Mouse (Mus musculus) megakaryocyte, adult 5-6 weeks (primary cell): ENCODE measurements around the gene Nr1i2. TPM values are rescaled to one million over a fixed set of nuclear protein-coding genes. Genes with fewer than 3 reads are reported as not detected.
"Not testable (repeated sequence)": the region's sequence is repeated elsewhere in the genome, so short reads cannot be mapped to it uniquely, and the experiment has no call there.

Experiments used
- ATAC-seq: 2 replicates; pipeline ENCODE4 v1.8.0; 2016; ENCODE audit warnings: mild to moderate bottlenecking, inconsistent platforms; ENCODE audit not compliant: poor library complexity, severe bottlenecking
- total RNA-seq, 2 experiments: library from RNA; stranded (forward) in 1 of 2; stranded (reverse) in 1 of 2; fragments of 153-499, 151-499 nt in 1 of 2; fragments of 221-1000, 200-1000 nt in 1 of 2; gene quantifications; 2 replicates each; pipeline versions ENCODE4 v1.2.3 to v1.2.4; 2015 to 2017

Nr1i2 gene
- total RNA-seq (2015) = not detected in 2 replicates
- total RNA-seq (2017) = not detected in 2 replicates

DNA sequence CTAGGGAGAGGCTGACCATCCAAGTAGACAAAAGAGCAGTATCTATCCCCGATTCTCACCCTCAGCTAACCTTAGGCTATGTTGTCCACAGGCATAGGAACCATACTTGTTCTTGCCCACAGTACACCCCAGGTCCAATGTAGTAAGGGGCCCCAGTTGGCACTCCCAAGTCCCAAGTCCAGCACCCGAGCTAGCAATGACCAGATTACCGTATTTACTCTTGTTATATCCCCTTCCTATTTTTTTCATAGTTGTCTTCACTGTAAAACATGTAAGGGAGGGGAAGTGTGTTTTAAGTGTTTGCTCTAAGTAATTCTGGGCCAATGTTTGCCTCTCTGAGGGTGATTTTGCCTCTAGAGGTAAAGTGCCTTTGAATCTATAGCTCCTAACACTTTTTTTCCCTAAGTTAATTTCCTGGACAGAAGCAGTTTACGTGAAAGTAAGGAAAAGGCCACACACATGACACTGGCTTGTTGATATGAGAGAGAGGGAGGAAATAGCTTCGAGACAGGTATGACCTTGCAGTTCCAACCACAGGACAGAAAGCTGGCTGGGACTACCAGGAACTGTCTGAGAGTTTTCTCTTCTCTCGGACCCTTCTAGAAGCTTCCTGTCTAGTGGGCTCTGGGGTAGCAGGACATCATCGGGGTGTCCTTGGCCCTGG is at the start of gene Nr1i2:
Gene Nr1i2 (minus strand): TSS at position 140 of the 664 bp plus-strand sequence.
- no peak for ATAC-seq

DNA sequence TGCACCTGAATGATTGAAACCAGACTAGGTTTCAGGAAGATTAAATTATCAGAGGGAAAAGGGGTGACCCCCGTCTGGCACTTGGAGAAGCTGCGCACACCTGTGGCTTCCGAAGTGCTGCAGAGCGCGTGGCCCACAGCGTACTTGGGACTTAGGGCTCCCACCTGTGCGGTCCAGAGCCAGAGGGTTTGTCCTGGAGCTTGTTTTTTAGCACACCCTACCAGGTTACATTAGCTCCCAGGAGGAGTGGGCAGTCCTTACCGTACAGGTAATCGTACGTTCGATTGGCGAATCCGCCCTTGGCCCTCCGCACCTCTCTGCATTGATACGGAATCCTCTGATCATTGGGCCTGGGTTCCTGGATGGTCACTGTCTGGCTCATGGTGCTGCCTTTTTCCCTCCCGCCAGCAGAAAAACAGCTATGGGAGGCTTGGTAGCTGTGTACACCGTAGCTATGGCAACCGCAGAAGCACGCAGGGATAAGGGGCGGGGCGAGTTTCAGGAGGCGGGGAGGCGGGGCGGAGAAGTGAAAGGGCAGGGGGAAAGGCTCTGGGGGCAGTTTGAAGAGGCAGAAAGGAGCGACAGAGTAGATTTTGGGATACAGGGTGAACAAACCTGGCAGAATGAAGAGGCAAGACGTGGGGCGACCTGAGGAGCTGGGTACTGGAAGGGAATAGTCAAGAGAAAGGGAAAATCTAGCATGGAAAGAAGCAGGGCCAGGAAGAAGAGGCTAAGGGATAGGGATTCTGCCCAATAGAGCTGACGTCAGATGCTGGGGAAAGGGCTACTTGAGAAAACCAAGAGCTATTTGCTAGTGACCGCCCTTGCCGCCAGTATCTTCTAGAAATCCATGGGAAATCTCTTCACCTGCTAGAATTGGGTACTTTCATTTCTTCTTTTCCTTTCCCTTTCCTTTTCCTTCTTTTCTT is 47.0 kb upstream of the Nr1i2 start, which contains the start of gene Maats1:
Gene Maats1 (minus strand): TSS at position 748 of the 929 bp plus-strand sequence.
- peak; percentile 54 for ATAC-seq

DNA sequence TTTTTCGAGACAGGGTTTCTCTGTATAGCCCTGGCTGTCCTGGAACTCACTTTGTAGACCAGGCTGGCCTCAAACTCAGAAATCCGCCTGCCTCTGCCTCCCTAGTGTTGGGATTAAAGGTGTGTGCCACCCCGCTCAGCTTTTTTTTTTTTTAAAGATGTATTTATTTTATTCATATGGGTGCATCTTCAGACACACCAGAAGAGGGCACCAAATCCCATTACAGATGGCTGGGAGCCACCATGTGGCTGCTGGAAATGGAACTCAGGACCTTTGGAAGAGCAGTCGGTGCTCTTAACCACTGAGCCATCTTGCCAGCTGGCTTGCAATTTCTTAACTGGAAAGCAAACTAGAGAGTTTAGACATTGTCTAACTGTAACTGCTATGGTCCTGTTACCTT is 43.5 kb upstream of the Nr1i2 start:
- not testable (repeated sequence) for ATAC-seq

DNA sequence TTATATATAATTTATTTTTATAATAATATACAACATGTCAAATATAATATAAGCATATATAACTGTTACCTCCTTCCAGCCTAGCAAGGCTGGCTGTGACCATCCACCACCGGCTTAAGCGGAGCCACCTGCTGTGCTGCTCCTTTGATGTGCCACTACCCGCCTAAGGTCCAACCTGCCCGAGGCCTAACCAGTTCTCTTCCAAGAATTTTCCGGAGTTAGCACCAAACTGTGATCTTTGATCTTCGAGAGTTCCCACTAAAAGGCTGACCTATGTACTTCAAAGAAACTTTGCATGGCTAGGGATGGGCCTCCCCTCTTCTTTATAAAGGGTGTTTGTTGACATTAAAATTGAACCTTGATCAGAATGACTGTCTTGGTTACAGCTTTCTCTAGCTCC is 39.8 kb upstream of the Nr1i2 start:
- no peak for ATAC-seq

DNA sequence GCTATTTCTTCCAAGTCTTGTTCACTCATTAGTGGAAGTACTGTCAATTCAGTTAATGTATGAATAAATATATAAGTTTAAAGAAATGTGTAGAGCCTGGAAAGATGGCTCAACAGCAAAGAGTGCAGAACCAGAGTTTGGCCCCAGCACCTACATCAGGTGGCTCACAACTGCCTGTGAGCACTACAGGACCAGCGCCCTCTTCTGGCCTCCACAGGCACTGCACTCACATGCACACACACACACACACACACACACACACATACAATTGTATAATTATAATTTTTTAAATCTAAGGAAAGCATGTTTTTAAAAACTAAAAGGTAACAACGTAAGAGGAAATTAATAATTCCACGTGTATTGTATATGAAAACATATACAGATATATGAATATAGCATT is 34.7 kb upstream of the Nr1i2 start:
- ATAC-seq = no peak

DNA sequence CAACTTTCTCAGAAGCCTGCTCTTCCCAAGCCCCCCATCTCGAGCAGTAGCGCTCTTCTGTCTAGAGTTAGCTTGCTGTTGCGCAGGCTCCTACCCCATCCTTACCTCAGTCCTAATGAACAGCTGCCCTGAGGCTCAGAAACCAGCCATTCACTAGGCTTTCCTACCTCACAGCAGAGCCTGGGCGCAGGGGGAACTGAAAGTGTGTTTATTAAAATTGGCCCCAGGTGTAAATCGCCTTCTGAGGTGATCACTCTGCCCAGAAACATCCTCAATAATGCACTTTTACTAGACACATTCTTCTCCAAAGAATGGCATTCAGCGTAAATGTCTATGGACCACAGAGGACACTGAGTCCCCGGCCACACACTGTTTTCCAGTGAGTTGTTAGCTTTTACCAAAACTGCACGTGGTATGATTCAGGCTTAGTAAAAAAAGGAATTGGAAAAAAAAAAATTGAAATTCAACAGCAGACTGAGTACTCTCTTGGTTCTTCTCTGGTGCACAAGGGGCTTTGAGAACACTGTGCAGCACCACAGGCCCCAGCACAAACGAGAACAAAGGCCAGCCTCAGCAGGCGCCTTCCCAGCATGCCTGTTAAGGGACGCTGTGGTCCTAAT is 32.3 kb upstream of the Nr1i2 start:
- no peak for ATAC-seq

DNA sequence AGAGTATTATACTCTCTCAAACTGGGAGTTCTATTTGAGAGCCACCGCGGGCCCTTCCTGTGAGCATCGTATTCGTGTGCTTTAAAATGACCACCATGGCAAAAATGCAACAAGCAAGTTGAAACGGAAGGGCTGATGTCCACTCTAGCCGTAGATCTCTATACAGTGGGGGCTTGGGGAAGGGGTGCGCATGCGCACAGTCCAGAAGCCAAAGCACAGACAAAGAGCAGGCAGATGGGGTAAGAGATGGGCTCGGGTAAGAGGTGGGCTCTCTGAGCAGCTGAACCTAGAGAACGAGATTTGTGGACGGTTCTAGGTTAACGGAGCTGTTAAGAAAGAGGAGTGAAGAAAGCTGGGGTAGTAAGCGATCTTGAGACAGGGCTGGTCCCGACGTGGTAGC is 29.7 kb upstream of the Nr1i2 start:
- ATAC-seq = no peak

DNA sequence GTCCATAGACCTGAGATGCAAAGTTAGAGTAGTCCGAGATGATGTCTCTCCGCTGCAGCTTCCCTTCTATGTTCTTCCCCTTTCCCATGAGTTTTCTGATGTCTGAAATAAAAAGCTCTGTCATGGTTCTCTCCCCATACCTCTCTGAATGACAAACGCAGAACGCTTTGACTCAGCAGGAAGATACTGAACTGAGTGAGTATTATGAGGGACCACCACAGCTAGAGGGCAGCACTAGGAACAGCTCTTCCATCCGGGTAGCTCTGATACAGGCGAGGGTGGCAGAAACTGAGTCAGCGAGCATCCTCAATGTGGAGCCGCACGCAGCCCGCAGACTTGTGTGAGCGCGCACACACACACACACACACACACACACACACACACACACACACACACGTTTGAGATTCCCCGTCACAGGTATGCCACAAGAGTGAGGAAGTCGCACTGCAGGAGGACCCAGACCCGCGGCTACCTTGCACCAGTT is 26.9 kb upstream of the Nr1i2 start:
- peak; percentile 78 for ATAC-seq

DNA sequence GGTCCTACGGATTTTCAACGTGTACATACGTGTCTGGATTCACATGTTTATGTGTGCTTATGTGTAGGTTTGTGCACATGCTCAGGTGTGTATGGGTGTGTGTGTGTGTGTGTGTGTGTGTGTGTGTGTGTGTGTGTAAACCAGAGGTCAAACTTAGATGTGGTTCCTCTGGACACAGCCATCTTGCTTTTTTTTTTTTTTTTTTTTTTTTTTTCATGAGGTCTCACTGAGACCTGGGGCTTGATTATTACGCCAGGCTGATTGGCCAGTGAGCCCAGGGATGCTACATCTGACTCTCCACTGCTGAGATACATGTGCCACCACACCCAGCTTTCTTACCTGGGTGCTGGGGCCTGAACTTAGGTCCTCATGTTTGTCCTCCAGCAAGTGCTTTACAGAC is 24.5 kb upstream of the Nr1i2 start:
- ATAC-seq = no peak

DNA sequence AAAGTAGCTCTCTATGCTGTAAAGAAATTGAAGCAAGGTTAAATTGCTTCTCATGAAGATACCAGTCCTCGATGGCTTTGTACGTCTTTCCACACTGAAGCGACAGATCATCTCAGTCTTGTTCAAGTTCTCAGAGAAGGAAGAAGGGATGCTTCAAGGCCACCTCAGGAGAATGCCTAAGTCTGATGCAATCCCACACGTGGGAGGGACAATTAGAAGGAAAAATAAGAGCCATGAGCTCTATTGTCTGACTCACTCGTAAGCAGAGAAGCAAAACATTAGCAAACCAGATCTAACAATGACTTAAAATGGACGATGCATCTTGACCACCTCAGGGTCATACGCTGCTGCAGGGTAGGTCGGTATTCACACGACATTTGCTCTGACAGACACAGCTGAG is 23.9 kb upstream of the Nr1i2 start:
- no peak for ATAC-seq

DNA sequence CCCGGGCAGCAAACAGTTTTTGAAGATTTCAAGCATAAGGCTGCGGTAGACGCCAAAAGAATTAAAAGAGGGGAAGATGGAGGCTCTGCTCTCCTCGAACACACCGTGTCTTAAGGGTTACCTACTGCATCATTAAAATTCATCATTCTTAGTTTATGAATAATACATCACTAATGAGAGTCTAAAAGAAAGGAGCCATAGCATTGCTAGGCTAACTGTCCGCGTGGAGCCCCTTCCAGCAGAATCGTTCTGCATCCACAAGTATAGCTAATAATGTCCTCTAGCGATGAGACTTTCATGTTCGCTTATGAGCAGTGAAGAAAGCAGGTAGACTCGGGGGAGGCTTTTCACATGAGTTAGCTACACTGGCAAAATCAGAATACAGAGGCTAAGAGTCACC is 13.6 kb upstream of the Nr1i2 start:
- ATAC-seq = no peak

DNA sequence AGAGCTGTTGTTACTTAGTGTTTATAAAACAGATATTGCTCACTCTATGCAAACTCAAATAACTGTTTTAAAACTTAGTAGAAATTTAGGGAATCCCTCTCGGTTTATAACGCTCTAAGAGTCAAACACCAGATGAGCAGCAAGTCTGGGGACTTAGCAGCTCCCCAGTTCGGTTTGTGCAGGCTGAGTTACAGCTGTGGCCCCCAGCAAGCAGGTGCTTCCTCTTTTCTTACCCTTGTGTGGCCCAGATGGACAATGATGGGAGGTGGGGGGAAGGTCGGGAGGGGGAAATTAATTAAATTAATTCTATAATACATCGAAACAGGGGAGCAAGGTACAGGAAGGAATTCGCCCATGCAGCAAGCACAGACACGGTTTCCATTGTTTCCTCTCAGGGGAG is 13.0 kb upstream of the Nr1i2 start:
- no peak for ATAC-seq

DNA sequence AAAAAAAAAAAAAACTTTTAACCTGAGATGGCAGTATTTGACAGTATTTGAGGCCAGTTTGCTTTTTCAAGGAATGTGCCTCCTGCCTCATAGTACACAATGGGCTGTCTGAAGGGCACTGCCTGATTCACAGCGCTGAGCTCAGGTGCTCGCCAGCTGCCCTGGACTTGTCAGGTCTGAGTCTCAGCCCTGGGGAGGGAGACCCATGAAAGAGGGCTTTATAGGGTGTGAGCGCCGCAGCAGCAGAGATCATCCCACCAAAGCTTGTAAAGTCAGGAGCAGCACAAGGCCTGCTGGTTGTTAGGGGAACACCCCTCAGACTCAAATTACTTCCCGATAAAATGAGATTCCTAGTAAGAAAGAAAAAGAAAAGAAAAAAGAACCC is 12.6 kb upstream of the Nr1i2 start:
- ATAC-seq = no peak

DNA sequence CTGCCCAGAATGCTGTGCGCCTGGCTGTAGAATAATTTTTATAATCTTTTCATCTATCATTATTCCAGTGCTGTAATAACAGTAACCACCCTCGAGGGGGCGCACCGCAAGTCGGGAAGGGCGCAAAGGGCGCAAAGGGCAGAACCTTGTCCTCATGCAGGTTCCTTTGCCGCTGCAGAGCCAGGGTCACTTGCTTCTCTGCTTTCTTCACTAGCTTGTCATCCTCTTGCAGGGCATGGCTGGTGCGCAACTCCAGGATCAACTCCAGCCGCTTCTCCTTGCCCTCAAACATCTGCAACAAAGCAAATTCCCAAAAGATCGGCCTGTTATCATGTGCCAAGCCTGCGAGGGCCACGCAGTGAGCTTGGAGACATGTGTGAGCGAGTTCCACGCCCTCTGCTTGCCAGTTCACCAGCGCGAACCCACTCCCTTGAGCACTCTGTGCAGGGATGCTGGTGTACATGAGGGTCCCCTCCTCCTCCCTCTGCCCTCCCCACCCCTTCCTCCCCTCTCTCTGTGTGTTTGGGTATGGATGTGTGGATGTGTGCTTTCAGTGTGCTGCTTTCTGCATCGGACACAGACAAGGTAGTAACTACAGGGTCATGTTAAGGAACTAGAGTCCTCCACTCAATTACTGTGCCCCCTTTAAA is 12.1 kb upstream of the Nr1i2 start:
- ATAC-seq = 0 out of 2 replicates have a peak, but pooled peaks have one; percentile 43

DNA sequence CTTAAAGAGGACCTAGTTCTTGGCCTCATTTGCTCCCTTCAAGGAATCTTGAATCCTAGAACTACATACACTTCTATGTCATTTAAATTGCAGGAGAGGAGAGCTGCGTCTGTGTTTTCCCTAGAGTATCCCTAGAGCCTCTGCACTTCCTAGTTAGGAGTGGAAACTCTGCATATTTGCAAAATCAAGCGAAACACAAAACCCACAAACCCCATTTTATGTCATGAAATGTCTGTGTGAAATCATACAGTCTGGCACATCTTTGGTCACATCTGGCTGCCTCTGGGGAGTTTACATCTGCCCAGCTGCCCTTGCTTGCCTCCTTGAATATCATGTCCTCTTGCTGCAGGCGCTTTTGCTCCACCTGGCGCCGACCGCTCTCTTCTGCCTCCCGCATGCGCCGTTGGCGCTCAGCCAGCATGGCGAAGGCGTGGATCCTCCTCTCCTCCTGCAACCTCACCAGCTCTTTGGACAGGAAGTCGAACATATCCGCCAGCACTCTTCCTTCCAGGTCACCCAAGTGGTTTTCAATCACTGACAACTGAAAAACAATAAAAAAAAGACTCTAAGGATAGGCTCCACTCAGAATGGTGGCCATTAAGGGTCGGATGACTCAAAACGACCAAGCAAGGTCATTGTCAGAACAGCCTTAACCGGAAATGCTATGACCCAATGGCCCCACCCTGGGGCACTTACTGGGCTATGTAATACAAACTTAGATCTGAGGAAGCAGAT is 10.0 kb upstream of the Nr1i2 start:
- no peak for ATAC-seq

DNA sequence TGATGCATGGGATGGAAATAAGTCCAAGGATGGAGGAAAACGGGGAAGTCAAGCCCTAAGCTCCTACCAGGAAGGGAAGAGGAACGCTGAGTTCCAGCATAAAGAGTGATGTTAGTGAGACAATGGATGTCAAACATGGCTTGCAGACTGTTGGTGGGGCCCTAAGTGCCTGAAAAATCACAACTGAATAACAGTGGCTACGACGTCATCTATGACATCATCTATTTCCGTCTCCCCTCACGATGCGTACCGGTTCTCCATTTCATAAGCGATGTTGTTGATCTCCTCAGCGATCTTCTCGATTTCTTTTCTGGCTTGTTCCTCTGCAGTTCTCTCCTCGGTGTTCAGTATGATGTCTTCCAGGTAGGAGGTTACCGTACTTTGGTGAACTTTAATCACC is 7.7 kb upstream of the Nr1i2 start:
- ATAC-seq = no peak

DNA sequence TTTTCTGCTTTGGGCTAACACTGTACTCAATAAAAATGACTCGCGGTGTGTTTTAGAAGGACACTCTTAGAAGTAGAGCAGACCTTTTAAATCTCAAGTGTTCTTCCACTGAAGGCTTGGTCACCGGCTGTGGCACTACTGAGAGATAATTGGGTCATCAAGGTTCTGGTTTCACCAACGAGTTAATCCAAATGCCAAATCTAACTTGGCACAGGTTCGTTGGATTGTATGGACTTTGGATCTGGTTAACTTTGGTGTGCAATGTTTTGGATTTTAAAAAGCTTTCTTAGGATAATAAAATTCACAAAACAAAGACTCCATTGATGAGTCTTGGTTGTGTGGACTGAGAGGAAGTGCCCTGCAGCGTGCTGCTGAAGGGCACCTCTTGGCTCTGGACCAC is 3.8 kb upstream of the Nr1i2 start:
- ATAC-seq = no peak

DNA sequence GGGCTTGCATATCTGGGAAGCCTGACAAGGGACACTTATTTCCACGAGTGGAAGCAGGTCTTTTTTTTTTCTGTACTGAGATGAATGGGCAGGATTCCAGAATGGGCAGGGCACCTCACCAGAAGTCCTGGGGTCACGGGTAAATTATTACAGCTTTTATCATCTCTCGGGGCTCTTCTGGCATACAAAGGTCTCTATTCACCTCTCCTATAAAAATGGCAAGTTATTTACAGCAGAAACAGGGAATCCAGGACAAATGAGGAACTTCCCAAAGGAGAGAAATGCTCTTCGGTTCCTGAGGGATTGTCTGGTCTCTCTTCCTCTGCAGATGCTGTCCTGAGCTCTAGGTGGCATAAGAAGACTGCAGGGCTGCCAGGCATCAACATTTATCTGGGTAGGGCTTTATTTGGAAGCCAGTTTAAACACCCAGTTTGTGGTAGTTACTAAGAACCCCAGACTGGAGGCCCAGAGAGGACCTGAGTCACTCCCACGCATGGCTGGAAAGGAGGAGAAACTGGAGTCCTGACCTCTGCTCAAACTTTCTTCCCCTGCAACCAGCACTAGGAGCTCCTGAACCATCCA is 816 bp upstream of the Nr1i2 start:
- ATAC-seq = no peak

DNA sequence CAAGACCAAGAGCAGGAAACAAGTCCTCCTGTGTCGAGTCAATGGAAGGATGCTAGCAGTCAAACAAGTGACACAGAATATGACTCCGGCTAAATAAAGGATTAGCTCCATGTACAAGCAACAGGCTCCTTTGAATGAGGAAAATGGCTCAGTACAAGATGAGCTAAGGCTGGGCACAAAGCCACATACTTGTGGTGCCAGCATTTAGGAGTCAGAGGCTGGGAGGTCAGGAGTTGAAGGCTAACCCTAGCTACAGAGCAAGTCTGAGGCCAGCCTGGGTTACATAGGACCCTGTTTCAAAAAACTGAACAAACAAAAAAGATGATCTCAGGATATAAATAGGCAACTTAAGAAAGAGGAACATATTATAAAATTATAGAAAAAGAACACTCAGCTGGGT is 4.5 kb downstream of the Nr1i2 start:
- no peak for ATAC-seq

DNA sequence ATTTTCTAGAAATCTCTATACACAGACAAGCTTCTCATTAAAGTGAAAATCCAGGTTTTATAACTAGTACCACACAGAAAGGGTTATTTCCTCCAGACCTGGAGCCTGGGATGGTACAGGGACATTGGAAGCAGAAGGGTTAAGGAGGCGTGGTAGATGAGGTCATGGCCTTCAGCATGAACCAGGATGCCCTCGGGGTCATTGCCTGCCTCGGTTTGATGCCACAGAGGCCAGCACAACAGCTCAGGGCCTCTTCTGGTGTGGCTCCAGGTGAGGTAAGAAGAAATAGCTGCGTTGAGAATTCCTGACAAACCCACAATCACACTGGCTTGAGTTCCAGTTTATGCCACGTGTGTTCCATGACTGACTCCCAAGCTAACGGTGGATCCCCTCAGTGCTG is 5.8 kb downstream of the Nr1i2 start:
- no peak for ATAC-seq
